Mouse (Mus musculus) kidney, embryonic 14.5 days (tissue): ENCODE measurements at regions not wholly inside any gene's neighbourhood (a gene's known extent, or its start where the extent isn't known, plus 50 kb on each side); places are given as distances from the start of the nearest gene placed in this dataset.

Source experiments
- ATAC-seq: fragments of 200-750 bp; cut with Nextera tagmentation; 2 replicates; pipeline ENCODE4 v1.8.0; 2017; ENCODE audit warnings: moderate number of reproducible peaks, mild to moderate bottlenecking, moderate TSS enrichment, moderate library complexity; ENCODE audit not compliant: low FRiP score, low TSS enrichment
- H3K27ac ChIP-seq: fragments of 300-500 bp; sonication (generic); 2 replicates; pipeline ENCODE4 v1.5.1; 2014; ENCODE audit warnings: low read depth, mild to moderate bottlenecking, low read length, moderate library complexity, mixed read lengths
- H3K27me3 ChIP-seq: fragments of 300-500 bp; sonication (generic); 2 replicates; pipeline ENCODE4 v1.6.1; 2014; ENCODE audit warnings: mild to moderate bottlenecking, low read length; ENCODE audit not compliant: control insufficient read depth, insufficient read depth
- H3K36me3 ChIP-seq: fragments of 300-500 bp; sonication (generic); 2 replicates; pipeline ENCODE4 v1.6.1; 2014; ENCODE audit warnings: low read length, mixed read lengths; ENCODE audit not compliant: control insufficient read depth, insufficient read depth
- H3K4me1 ChIP-seq: fragments of 300-500 bp; sonication (generic); 2 replicates; pipeline ENCODE4 v1.6.1; 2014; ENCODE audit warnings: low read length, mixed read lengths; ENCODE audit not compliant: control insufficient read depth, insufficient read depth
- H3K4me2 ChIP-seq: fragments of 300-500 bp; sonication (generic); replicated peaks from 2 replicates; pipeline ENCODE4 v1.6.1; 2014; ENCODE audit warnings: low read depth, mild to moderate bottlenecking, low read length
- H3K4me3 ChIP-seq: fragments of 300-500 bp; sonication (generic); 2 replicates; pipeline ENCODE4 v1.5.1; 2014; ENCODE audit warnings: mild to moderate bottlenecking, low read length
- H3K9ac ChIP-seq: fragments of 300-500 bp; sonication (generic); 2 replicates; pipeline ENCODE4 v1.6.1; 2014; ENCODE audit warnings: low read depth, mild to moderate bottlenecking, low read length, moderate library complexity
- H3K9me3 ChIP-seq: fragments of 300-500 bp; sonication (generic); 2 replicates; pipeline ENCODE4 v1.6.1; 2016; ENCODE audit warnings: low read length; ENCODE audit not compliant: control insufficient read depth
- WGBS: fragments of 180-500 bp; shearing (Covaris S2); extraction: QIAGEN DNeasy Blood & Tissue Kit; methylation state at CpG from one replicate; pipeline ENCODE4 v1.1.7; 2014; 5-methylcytosine and 5-hydroxymethylcytosine counted together

DNA sequence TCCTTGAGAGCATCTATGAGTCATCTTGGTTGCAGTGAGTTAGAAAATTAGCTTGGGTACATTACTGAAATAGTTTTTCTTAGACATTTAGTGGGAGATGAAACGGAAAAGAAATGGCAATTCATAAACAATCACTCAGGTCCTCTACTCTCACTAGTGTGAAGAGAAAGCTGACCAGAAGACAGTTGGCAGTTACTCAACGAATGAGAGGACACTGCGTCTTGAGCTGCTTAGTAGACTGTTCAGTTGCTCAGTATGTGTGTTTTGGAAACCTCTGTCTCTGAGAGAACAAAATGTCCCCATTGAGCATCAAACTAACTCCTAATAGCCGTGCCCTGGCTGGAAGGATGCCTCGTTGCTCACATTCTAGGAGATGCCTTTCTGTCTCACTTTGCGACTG, 459.0 kb downstream of the D3Ertd751e start:
- H3K4me3 ChIP-seq, result no peak overlapping the region
- H3K9ac ChIP-seq, result no peak overlapping the region
- H3K4me1 ChIP-seq, result no peaks in the 10 kb centered on the region
- WGBS, result 88% methylated on average over 6 of the region's 6 CpGs
- no peaks in the 10 kb centered on the region for H3K36me3 ChIP-seq
- H3K27ac ChIP-seq, result no peak overlapping the region
- H3K27me3 ChIP-seq, result no peaks in the 10 kb centered on the region
- ATAC-seq, result no peak
- H3K9me3 ChIP-seq, result no peaks in the 10 kb centered on the region
- H3K4me2 ChIP-seq, result no peak overlapping the region

DNA sequence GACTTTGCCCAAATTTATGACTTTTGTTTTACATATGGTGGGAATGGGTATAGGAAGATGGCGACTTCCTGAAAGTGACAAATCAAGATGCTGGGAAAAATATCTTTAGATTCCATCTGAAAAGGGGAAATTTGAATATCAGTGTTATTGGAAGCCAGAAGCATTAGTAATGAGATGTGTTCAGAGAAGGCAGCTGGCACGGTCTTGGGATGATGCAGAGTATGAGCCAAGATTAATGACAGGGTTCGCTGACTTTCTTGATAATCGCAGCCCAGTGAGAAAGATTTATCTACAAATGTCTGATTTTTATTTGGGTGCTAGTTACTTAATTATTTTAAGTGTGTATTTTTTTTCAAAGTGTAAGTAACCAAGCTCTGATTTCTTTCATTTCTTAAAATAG, 463.2 kb downstream of the D3Ertd751e start:
- no peak overlapping the region for H3K4me3 ChIP-seq
- no peaks in the 10 kb centered on the region for H3K9me3 ChIP-seq
- H3K27ac ChIP-seq, result no peak overlapping the region
- H3K36me3 ChIP-seq, result no peaks in the 10 kb centered on the region
- ATAC-seq, result no peak
- no peaks in the 10 kb centered on the region for H3K4me1 ChIP-seq
- no peak overlapping the region for H3K4me2 ChIP-seq
- no peak overlapping the region for H3K9ac ChIP-seq
- WGBS, result 81% methylated on average over 4 of the region's 4 CpGs
- no peaks in the 10 kb centered on the region for H3K27me3 ChIP-seq

DNA sequence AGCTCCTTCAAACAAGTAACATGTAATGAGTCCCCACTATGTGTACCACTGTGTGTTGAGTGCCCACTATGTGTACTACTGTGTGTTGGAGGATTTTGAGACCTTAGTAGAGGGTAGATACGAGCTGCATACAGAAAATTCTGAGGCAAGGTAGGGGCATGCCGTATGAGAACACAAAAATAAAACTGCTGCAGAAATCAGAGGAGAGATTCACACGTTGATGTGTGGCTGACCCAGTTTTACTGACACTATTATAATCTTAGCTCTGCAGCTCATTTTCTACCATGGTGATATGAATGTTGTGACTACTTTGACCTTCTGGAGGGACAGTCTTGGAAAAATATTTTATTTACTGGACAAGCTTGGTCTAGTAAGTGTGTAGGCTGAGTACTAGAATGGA, 469.0 kb downstream of the D3Ertd751e start:
- WGBS, result 82% methylated on average over 3 of the region's 3 CpGs
- Histone ChIP-seq H3K36me3 (no peaks in the 10 kb centered on the region), H3K27ac (no peak overlapping the region), H3K4me3 (no peak overlapping the region), H3K9me3 (no peaks in the 10 kb centered on the region), H3K4me1 (no peaks in the 10 kb centered on the region), H3K27me3 (no peaks in the 10 kb centered on the region), H3K9ac (no peak overlapping the region), H3K4me2 (no peak overlapping the region)
- ATAC-seq, result no peak

DNA sequence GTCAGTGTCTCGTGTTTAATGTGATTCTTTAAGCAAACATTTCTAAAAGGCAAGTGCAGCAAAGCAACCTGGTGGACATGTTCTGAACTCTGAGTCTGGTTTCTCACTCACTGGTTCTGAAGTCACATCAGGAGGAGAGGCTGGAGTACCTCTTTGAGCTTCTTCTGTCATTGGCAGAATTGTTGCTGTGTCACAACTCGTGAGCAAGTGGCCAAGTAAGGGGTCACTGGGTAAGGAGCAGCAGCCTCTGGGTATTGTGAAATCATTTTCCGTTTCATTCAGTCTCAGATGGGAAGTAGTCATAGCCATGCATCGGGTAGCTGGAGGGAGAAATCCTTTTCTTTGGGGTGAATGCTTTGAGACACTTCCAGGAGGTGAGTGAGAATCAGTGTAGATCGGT, 470.0 kb downstream of the D3Ertd751e start:
- no peak for ATAC-seq
- WGBS, result 78% methylated on average over 5 of the region's 5 CpGs
- H3K4me2 ChIP-seq, result no peak overlapping the region

DNA sequence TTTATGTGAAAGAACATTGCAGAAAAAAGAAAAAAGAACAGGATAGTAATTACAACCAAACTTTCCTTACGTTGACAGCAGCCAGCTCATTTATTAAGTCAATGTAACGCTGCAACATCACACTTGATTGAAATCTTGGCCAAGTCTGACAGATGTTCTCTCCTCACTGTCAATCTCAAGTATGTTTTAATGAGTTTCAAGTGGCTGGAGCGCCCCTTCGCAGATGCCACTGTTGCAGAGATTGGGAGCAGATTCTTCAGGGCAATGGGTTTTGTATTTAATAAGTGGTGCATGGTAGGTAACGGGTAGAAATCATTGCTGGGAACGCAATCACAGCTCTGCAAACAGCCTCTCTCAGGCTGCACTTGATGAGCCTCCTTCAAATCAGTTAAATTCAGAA, 470.8 kb downstream of the D3Ertd751e start:
- H3K4me3 ChIP-seq, result no peak overlapping the region
- no peak overlapping the region for H3K4me2 ChIP-seq
- no peak overlapping the region for H3K27ac ChIP-seq
- no peaks in the 10 kb centered on the region for H3K27me3 ChIP-seq
- H3K9me3 ChIP-seq, result no peaks in the 10 kb centered on the region
- no peak overlapping the region for H3K9ac ChIP-seq
- H3K36me3 ChIP-seq, result no peaks in the 10 kb centered on the region
- WGBS, result 91% methylated on average over 6 of the region's 6 CpGs
- ATAC-seq, result no peak
- no peaks in the 10 kb centered on the region for H3K4me1 ChIP-seq

More for the DNA sequence above, 470.0 kb downstream of the D3Ertd751e start:
- Histone ChIP-seq H3K4me3 (no peak overlapping the region), H3K27me3 (no peaks in the 10 kb centered on the region), H3K9me3 (no peaks in the 10 kb centered on the region), H3K27ac (no peak overlapping the region), H3K4me1 (no peaks in the 10 kb centered on the region), H3K36me3 (no peaks in the 10 kb centered on the region), H3K9ac (no peak overlapping the region)

DNA sequence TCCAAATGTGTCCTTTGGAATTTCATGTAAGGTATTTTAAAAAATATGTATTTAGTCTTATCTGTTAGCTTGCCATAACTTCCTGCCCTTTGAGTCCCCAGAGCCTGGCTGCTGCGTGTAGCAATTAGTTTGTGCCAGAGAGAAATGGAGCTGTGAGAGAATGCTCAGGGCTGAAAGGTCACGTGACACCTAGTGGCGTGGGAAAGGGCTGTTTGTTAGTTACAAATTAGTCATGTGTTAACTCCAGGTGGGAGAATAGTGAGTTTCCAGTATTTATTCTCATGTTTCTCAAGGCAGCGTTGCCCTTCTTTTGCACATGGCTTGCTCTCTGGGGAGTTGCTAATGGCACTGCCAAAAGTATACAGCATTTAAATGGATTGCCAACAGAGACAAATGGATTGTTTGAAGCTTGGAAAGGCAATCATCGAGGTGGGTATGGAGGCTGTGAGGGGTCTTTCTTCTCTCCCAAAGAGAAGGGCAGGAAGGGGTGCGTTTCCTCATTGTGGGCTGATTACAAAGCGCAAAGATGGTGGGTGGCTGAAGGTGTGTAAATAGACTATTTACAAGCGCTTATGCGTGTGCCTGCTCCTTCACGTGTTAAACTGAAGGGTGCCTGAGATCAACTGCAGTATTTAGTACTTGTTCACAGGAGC, 472.3 kb downstream of the D3Ertd751e start:
- Histone ChIP-seq H3K4me3 (no peak overlapping the region), H3K9ac (no peak overlapping the region), H3K27me3 (no peaks in the 10 kb centered on the region), H3K4me2 (no peak overlapping the region), H3K9me3 (no peaks in the 10 kb centered on the region), H3K27ac (no peak overlapping the region), H3K36me3 (no peaks in the 10 kb centered on the region), H3K4me1 (no peaks in the 10 kb centered on the region)
- peak; percentile 39; the same call in 1 of the 2 replicates for ATAC-seq
- WGBS, result 32% methylated on average over 10 of the region's 10 CpGs

DNA sequence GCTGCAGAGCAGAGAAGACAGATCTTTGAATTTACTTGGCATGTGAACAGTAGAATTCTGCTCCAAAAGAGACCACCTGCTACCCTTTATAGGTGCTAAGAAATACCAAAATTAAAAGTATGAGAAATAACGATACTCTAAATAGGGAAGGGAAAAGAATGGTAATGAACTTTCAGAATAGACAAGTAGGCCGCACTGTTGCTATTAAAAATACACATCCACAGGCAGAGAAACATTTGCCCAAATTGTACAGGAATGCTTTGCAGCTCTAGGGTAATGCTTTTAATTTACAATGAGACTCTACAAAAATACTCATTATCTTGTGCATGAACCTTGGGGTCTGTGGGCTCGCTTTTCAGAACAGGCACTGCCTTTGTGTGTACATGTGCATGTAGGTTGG, 476.3 kb downstream of the D3Ertd751e start:
- no peaks in the 10 kb centered on the region for H3K36me3 ChIP-seq
- H3K9me3 ChIP-seq, result no peaks in the 10 kb centered on the region
- 87% methylated on average over 3 of the region's 3 CpGs for WGBS
- H3K9ac ChIP-seq, result no peak overlapping the region
- no peak overlapping the region for H3K27ac ChIP-seq
- ATAC-seq, result no peak
- no peaks in the 10 kb centered on the region for H3K4me1 ChIP-seq
- H3K4me3 ChIP-seq, result no peak overlapping the region
- H3K4me2 ChIP-seq, result no peak overlapping the region
- H3K27me3 ChIP-seq, result no peaks in the 10 kb centered on the region

DNA sequence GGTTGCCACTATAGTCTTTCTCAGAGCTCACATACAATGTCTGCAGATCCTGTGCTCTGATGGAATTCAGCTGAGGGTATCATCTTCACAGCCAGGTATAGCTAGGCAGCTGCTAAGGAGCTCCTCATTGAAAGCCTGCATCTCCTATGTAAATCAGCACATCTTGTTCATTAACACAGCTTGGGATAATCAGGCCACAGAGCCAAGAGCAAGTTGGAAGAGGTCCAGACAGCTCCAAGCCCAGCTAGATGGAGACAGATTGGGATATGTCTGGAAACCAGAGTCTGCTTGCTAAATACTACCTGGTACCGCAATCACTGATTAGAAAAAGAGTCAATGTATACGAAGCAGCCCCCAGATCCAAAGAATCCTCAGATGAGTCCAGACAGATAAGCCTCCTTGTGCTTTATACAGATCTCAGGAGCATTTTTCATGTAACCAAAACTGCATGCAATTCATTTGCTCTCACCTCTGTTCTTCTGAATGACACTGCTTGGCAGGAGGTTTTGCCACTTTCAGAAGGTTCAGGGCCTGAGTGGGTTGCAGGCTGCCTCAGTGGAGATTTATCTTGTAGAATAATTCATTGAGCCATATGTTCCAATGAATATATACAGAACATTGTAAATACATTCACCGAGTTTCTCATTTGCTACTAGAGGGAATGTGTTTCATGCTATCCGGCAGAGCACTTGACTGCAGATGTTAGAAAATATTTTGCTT, 485.4 kb downstream of the D3Ertd751e start:
- Histone ChIP-seq H3K4me1 (no peaks in the 10 kb centered on the region), H3K27ac (no peak overlapping the region), H3K36me3 (no peaks in the 10 kb centered on the region), H3K4me2 (no peak overlapping the region), H3K9me3 (no peaks in the 10 kb centered on the region), H3K4me3 (no peak overlapping the region), H3K9ac (no peak overlapping the region), H3K27me3 (no peaks in the 10 kb centered on the region)
- WGBS, result 94% methylated on average over 4 of the region's 4 CpGs
- no peak for ATAC-seq

DNA sequence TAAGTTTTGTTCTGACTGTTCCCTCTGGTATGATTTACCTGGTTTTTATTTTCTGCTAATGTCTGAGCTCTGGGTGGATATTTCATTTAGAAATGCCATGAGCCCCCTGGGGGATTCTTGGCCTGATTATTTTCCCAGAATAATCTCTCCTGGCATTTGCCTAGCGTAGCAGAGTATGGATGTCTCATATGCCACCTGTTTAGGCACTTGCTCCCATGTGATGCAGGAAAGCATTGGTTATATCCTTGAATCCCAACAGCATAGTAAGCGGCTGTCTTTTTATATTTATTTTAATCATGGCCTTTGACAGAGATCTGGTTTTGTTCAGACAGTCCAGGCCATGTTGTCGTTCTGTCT, 486.0 kb downstream of the D3Ertd751e start:
- ATAC-seq, result no peak
- WGBS, result 94% methylated on average over 3 of the region's 3 CpGs
- Histone ChIP-seq H3K4me1 (no peaks in the 10 kb centered on the region), H3K36me3 (no peaks in the 10 kb centered on the region), H3K4me3 (no peak overlapping the region), H3K9me3 (no peaks in the 10 kb centered on the region), H3K27ac (no peak overlapping the region), H3K27me3 (no peaks in the 10 kb centered on the region), H3K4me2 (no peak overlapping the region), H3K9ac (no peak overlapping the region)
